Mouse (Mus musculus): ENCODE results near the gene Vsig8. TPM values are rescaled to one million over a fixed set of nuclear protein-coding genes. Genes with fewer than 3 reads are reported as not detected.

The Vsig8 gene
- total RNA-seq (2021): under 1 TPM; 0.41 to 0.61 TPM
- long read RNA-seq, experiment 1, partial matches to known transcripts: 1 of 1 reads
- long read RNA-seq, experiment 1, other reads (novel, unspliced or antisense): 0 of 1 reads
- long read RNA-seq, experiment 2, partial matches to known transcripts: 2 of 2 reads
- long read RNA-seq, experiment 2, other reads (novel, unspliced or antisense): 0 of 2 reads

- no peak within 1 kb of the TSS for H3K27ac ChIP-seq
- DNase-seq (ENCODE audit: low spot score in 2 of 2): no peak
- no peak within 1 kb of the TSS for H3K4me3 ChIP-seq
- TF ChIP-seq CTCF (conservative IDR thresholded peaks at IDR 0.05): no peak
Measured at GRCm38 (mm10) chr1:172555638-172556037, at the start of gene Vsig8. TSS of gene Vsig8 (plus strand) at chr1:172555938.

- DNase-seq (ENCODE audit: low spot score in 2 of 2): no peak
- Histone ChIP-seq H3K4me3 (no peak overlapping the region), H3K27ac (no peak overlapping the region)
- TF ChIP-seq CTCF (conservative IDR thresholded peaks at IDR 0.05): no peak
Measured at GRCm38 (mm10) chr1:172507001-172507400, 48.7 kb upstream of the Vsig8 start.

GRCm38 (mm10) chr1:172507701-172508100 lies 48.0 kb upstream of the Vsig8 start:
- no peak for TF ChIP-seq CTCF (conservative IDR thresholded peaks at IDR 0.05)
- Histone ChIP-seq H3K27ac (no peak overlapping the region), H3K4me3 (no peak overlapping the region)
- DNase-seq (ENCODE audit: low spot score in 2 of 2): no peak

DNA sequence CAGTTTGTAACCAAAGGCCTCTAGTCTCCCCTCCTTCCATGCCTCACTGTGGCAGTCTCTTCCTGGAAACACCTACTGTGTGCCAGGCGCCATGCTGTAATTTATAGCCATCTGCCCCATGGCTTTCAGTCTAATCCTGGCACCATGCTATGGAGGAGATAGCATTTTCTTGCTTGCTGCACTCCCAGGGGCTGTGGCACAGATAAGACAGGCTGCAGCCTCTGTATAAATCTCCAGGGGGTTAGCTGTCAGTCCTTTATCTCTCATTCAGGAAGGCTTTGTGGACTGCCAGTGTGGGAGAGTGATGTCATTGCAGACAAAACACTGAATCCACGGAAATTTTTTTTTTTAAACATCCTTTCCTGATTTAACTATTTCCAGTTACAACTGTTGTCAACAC lies 47.6 kb upstream of the Vsig8 start:
- DNase-seq (ENCODE audit: low spot score in 2 of 2): no peak
- Histone ChIP-seq H3K27ac (no peak overlapping the region), H3K4me3 (no peak overlapping the region)
- no peak for TF ChIP-seq CTCF (conservative IDR thresholded peaks at IDR 0.05)

GRCm38 (mm10) chr1:172509235-172509634 lies 46.5 kb upstream of the Vsig8 start:
- Histone ChIP-seq H3K27ac (no peak overlapping the region), H3K4me3 (no peak overlapping the region)
- DNase-seq (ENCODE audit: low spot score in 2 of 2): no peak
- TF ChIP-seq CTCF (conservative IDR thresholded peaks at IDR 0.05): no peak

GRCm38 (mm10) chr1:172509983-172510382 lies 45.8 kb upstream of the Vsig8 start:
- no peak for TF ChIP-seq CTCF (conservative IDR thresholded peaks at IDR 0.05)
- DNase-seq (ENCODE audit: low spot score in 2 of 2): no peak

DNA sequence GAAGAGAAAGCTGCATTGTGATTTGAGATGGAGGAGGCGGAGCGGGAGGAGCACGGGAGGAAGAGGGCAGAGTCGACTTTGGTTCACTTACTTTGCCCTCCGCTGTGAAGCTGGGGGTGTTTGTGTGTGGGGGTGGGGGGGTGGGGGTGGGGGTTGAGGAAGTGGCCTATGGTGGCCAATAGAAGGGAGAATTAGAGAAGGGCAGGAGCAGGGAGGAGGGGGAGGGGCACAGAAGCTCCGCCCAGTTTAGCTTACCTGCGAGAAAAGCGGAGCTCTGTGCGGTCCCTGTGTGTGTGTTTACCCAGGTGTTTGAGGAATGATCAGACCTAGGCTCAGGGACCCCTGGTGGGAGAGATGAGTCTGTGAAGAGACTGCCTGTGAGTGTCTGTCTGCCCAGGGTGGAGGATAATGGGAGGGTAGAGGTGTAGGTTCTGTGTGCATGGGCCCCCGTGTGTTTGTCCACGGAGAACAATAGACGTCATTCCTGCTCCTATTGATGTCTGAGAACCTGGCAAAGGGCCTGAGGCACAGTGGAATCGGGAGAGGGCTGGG lies 45.2 kb upstream of the Vsig8 start:
- no peak for TF ChIP-seq CTCF (conservative IDR thresholded peaks at IDR 0.05)
- no peak for DNase-seq (ENCODE audit: low spot score in 2 of 2)
- Histone ChIP-seq H3K27ac (no peak overlapping the region), H3K4me3 (no peak overlapping the region)

More at GRCm38 (mm10) chr1:172509983-172510382, 45.8 kb upstream of the Vsig8 start:
- Histone ChIP-seq H3K27ac (no peak overlapping the region), H3K4me3 (no peak overlapping the region)

- H3K27ac ChIP-seq: peak overlapping the region; percentile 70
- TF ChIP-seq CTCF (conservative IDR thresholded peaks at IDR 0.05): peak; percentile 56
- H3K4me3 ChIP-seq: peak overlapping the region; percentile 2; the same call in 1 of the 2 replicates
- DNase-seq (ENCODE audit: low spot score in 2 of 2): no peak
Measured at GRCm38 (mm10) chr1:172512962-172513361, 42.8 kb upstream of the Vsig8 start.

- no peak for DNase-seq (ENCODE audit: low spot score in 2 of 2)
- TF ChIP-seq CTCF (conservative IDR thresholded peaks at IDR 0.05): no peak
- Histone ChIP-seq H3K4me3 (no peak overlapping the region), H3K27ac (peak overlapping the region; percentile 70)
Measured at GRCm38 (mm10) chr1:172513525-172514212, 42.1 kb upstream of the Vsig8 start.

DNA sequence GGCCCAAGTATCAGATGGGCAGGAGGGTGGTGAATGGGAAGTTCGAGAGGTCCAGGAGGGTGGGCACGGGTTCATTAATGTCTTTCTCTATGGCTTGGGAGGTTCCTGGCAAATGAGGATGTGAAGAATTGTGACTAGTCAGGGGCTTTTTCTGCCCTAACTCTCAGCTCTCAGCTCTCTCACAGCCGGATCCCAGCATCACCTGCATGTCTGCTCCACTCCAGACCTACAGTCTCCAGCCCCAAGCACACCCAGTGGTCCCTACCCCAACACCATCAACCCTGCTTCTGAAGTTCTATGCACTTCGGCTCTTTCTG lies 41.6 kb upstream of the Vsig8 start:
- DNase-seq (ENCODE audit: low spot score in 2 of 2): no peak
- H3K4me3 ChIP-seq: no peak overlapping the region
- peak overlapping the region; percentile 70; the same call in 1 of the 2 replicates for H3K27ac ChIP-seq
- TF ChIP-seq CTCF (conservative IDR thresholded peaks at IDR 0.05): no peak

DNA sequence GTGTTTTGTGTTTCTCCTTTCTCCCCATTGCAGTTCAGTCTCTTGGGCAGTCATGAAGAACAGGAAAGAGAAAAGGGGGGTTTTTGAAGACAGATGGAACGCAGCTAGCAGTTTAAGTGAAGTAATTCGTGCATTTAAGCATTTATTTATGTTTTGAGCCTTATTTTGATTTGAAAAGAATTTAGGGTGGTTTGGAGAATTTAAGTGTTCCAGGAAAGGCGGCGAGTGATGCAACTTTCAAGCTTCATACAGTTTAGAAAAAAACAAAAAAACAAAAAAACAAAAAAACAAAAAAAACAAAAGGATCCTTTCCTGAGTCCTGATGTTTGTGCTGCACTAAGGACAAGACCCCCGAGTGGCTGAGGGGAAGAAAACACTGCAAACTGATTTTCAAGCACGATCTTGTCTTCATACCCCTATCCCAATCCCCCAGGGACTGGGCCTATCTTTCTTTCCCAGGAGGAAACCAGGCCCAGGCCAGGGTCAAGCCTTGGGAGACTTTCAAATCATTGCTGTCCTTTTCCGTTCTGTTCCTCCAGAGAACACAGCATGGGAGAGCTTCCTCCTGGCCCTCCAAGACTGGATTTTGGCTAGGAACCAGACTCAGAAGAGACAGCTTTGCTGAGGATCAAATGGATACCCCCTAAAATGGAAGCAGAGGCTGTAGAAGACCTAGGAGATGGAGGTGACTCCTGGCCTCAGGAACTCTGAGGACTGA lies 41.0 kb upstream of the Vsig8 start:
- TF ChIP-seq CTCF (conservative IDR thresholded peaks at IDR 0.05): no peak
- no peak overlapping the region for H3K4me3 ChIP-seq
- no peak for DNase-seq (ENCODE audit: low spot score in 2 of 2)
- H3K27ac ChIP-seq: peak overlapping the region; percentile 70; the same call in 1 of the 2 replicates

DNA sequence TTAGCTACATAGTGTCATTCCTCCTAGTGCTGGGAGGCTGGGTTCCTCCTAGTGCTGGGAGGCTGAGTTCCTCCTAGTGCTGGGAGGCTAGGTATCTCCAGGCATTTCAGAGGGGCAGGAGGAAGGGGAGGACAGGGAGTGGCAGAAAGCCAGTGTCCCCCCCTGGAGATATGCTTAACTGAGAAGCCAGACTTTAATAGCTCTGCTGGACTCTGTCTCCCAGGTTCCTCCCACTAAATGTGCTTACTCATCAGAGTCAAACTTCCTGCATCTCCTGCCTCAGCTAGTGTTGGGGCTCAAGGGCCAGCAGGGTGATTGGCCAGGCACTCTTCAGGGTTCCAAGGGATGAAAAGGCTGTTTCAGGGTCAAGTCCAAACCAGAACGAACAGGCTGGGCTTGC lies 40.3 kb upstream of the Vsig8 start:
- no peak for TF ChIP-seq CTCF (conservative IDR thresholded peaks at IDR 0.05)
- Histone ChIP-seq H3K27ac (no peak overlapping the region), H3K4me3 (no peak overlapping the region)
- no peak for DNase-seq (ENCODE audit: low spot score in 2 of 2)

- DNase-seq (ENCODE audit: low spot score in 2 of 2): no peak
- TF ChIP-seq CTCF (conservative IDR thresholded peaks at IDR 0.05): peak; percentile 73
- Histone ChIP-seq H3K27ac (no peak overlapping the region), H3K4me3 (no peak overlapping the region)
Measured at GRCm38 (mm10) chr1:172518013-172518412, 37.7 kb upstream of the Vsig8 start.
